Mouse (Mus musculus) G1E (cell line): ENCODE data around the gene Fbxo2.
A peak's percentile ranks its signal among the peaks of the same experiment; 100 is the strongest.

Experiments used
- CTCF ChIP-seq: IDR thresholded peaks from 2 replicates; pipeline ENCODE4 v1.5.1; 2012; ENCODE audit warnings: low read depth, low read length, inconsistent platforms, mixed read lengths
- GATA1 ChIP-seq: IDR thresholded peaks from 2 replicates; pipeline ENCODE4 v1.6.1; 2012; ENCODE audit warnings: borderline replicate concordance, low read length, inconsistent platforms, mixed read lengths
- GATA2 ChIP-seq: IDR thresholded peaks from 2 replicates; pipeline ENCODE4 v1.6.1; 2012; ENCODE audit warnings: low read depth, low read length, inconsistent platforms, borderline replicate concordance
- POLR2AphosphoS5 ChIP-seq: IDR thresholded peaks from 2 replicates; pipeline ENCODE4 v1.6.1; 2012; ENCODE audit warnings: low read depth, low read length, inconsistent platforms; ENCODE audit not compliant: insufficient replicate concordance
- TAL1 ChIP-seq: conservative IDR thresholded peaks from 2 replicates; pipeline ENCODE4 v1.6.1; 2012; ENCODE audit warnings: low read depth, low read length, inconsistent platforms, mixed read lengths

- TF ChIP-seq GATA1, result no peak
- TF ChIP-seq CTCF, result peak; percentile 45; the same call in 1 of the 2 replicates
- no peak for TF ChIP-seq TAL1
- TF ChIP-seq POLR2AphosphoS5, result no peak
- TF ChIP-seq GATA2, result no peak
These were observed 25.4 kb downstream of the Fbxo2 start for GRCm38 (mm10) chr4:148185819-148186218.
